Mouse (Mus musculus): Measurements from ENCODE around the gene Prap1.

- TF ChIP-seq CTCF (IDR thresholded peaks at IDR 0.05; ENCODE audit: low read depth) (no peak), EP300 (IDR thresholded peaks at IDR 0.05; ENCODE audit: low read depth) (peak; percentile 45; the same call in 1 of the 2 replicates)
Observed at GRCm38 (mm10) chr7:140137135-140138020, 44.2 kb downstream of the Prap1 start, which contains the start of gene Mtg1.
